Comparison of ENCODE assay signal across 20 mouse cellular contexts in the genomic region with DNA sequence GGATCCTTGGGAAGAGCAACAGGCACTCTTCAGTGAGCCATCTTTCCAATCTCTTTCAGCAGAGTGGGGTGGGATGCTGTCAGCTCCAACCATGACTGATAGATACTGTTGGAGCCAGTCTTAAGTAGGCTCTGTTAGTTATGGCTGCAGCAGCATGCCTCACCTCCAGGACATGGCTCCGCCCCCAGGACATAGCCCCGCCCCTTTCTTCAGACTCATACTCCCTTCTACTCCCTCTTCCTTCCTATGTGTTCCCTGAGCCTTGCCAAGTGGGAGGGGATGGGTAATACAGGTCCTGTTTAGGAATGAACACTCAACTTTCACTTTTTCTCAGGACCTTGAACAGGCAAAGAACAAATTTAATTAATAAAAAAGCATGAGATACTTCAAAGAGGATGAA.
DNase-seq lines count a peak whose midpoint lies in the region; ATAC-seq and TF ChIP-seq lines count a peak whose summit lies in the region.
"Had no signal": no experiment of that assay in that cellular context is flagged by ENCODE, and none has a peak within 500 bp of the region (broad histone marks: within the 10 kb centered on the region; RNA-seq: fewer than 3 reads in every experiment).

No protein-coding gene starts in this region.

- no peaks in the 10 kb centered on the region for H3K27me3 ChIP-seq in forebrain, postnatal 0 days (ENCODE audit: insufficient read depth, low read length)
- H3K27me3 ChIP-seq: CH12.LX; forebrain, embryonic 13.5 days; heart, embryonic 12.5 days had no signal

- H3K27ac ChIP-seq in ES-E14 (ENCODE audit: insufficient read depth, low read depth, low read length, poor library complexity, severe bottlenecking): no peak overlapping the region
- H3K27ac ChIP-seq in forebrain, postnatal 0 days (ENCODE audit: low read depth, low read length): no peak overlapping the region
- H3K27ac ChIP-seq: embryonic facial prominence, embryonic 10.5 days; forebrain, embryonic 13.5 days; gastrocnemius, adult 2 months; hindbrain, embryonic 10.5 days; hindbrain, embryonic 14.5 days had no signal

- H3K4me3 ChIP-seq in ES-E14 (ENCODE audit: insufficient read depth in 1 of 2, low read depth in 1 of 2, low read length in 2 of 2, poor library complexity in 1 of 2, severe bottlenecking in 1 of 2): no peak overlapping the region
- H3K4me3 ChIP-seq in forebrain, postnatal 0 days (ENCODE audit: low read depth, low read length): no peak overlapping the region
- H3K4me3 ChIP-seq: embryonic facial prominence, embryonic 10.5 days; forebrain, embryonic 13.5 days; gastrocnemius, adult 2 months; heart, embryonic 12.5 days; hindbrain, embryonic 10.5 days had no signal

- peaks cover 4% of the 10 kb centered on the region in 2 experiments; a peak in 3 of 4 replicates for H3K4me1 ChIP-seq in ES-E14 (ENCODE audit: control insufficient read depth in 2 of 2, insufficient read depth in 2 of 2, low read length in 2 of 2, poor library complexity in 1 of 2)
- no peaks in the 10 kb centered on the region for H3K4me1 ChIP-seq in forebrain, postnatal 0 days (ENCODE audit: insufficient read depth)

- DNase-seq in kidney, adult 9 months: peak; percentile 5
- DNase-seq in kidney, adult 11 months: no peak
- DNase-seq in lung, postnatal 10 days: peak; percentile 27
- no peak for DNase-seq in lung, postnatal 25 days (ENCODE audit: low spot score)
- DNase-seq in ES-E14 (ENCODE audit: low read depth, low spot score) (peak; percentile 40), ZHBTc4 (ENCODE audit: low read depth, low spot score) (peak; percentile 76)
- no peak for DNase-seq in forebrain, postnatal 0 days
- DNase-seq: adrenal gland, adult 2 months; adrenal gland, postnatal 25 days; cerebellum, adult 18-20 months; cerebellum, adult 9-11 months; gastrocnemius, adult 2 months; gastrocnemius, postnatal 25 days had no signal

- no peaks in the 10 kb centered on the region for H3K36me3 ChIP-seq in ES-E14 (ENCODE audit: control insufficient read depth, insufficient read depth, low read length, poor library complexity, severe bottlenecking)
- H3K36me3 ChIP-seq in forebrain, postnatal 0 days (ENCODE audit: insufficient read depth): no peaks in the 10 kb centered on the region
- H3K36me3 ChIP-seq: embryonic facial prominence, embryonic 10.5 days; G1E; heart, embryonic 12.5 days; hindbrain, embryonic 10.5 days had no signal

- WGBS in forebrain, postnatal 0 days: 68% methylated on average over 2 of the region's 2 CpGs

- in situ Hi-C loops in ES-E14 (cut with MboI; ENCODE audit: low sequenced_read_pairs in 2 of 2, unreplicated experiment in 2 of 2): no loop called here

- H3K9ac ChIP-seq in ES-E14 (ENCODE audit: insufficient read depth, low read depth, low read length, poor library complexity, severe bottlenecking): no peak overlapping the region
- no peak overlapping the region for H3K9ac ChIP-seq in forebrain, postnatal 0 days
- H3K9ac ChIP-seq: forebrain, embryonic 13.5 days; heart, embryonic 12.5 days; hindbrain, embryonic 14.5 days had no signal

- ATAC-seq in forebrain, postnatal 0 days: no peak
- ATAC-seq: forebrain, embryonic 13.5 days had no signal

- no peak for TF ChIP-seq CTCF in forebrain, postnatal 0 days (IDR thresholded peaks at IDR 0.05; ENCODE audit: low read depth)

- no peak overlapping the region for H3K4me2 ChIP-seq in forebrain, postnatal 0 days (ENCODE audit: low read depth)
- H3K4me2 ChIP-seq: forebrain, embryonic 13.5 days; heart, embryonic 12.5 days; hindbrain, embryonic 14.5 days had no signal

- no peaks in the 10 kb centered on the region for H3K9me3 ChIP-seq in ES-E14 (ENCODE audit: control insufficient read depth, insufficient read depth, low read depth, low read length)
- H3K9me3 ChIP-seq in forebrain, postnatal 0 days (ENCODE audit: low read length): no peaks in the 10 kb centered on the region
- H3K9me3 ChIP-seq: forebrain, embryonic 13.5 days; hindbrain, embryonic 10.5 days had no signal

TF ChIP-seq in ES-E14, 5 proteins besides CTCF, POLR2A, EP300 and RAD21:
- TF ChIP-seq MAFK (IDR thresholded peaks at IDR 0.05; ENCODE audit: insufficient read depth, low read depth, low read length) (no peak), ZC3H11A (IDR thresholded peaks at IDR 0.05; ENCODE audit: borderline replicate concordance, low read depth, low read length) (no peak), CHD2 (IDR thresholded peaks at IDR 0.05; ENCODE audit: low read depth, low read length) (no peak), HCFC1 (IDR thresholded peaks at IDR 0.05; ENCODE audit: borderline replicate concordance, insufficient read depth, low read length) (no peak)
TF ChIP-seq in ES-E14: peak in this region for 0.

Comparison
In these comparisons a context has a peak if more than half of its experiments do, and no peak if none do; other contexts are left out.
1. DNase-seq: peak in kidney, adult 9 months (single experiment), lung, postnatal 10 days (single experiment), ES-E14 (single experiment) and ZHBTc4 (single experiment); none in kidney, adult 11 months (single experiment), lung, postnatal 25 days (single experiment) and forebrain, postnatal 0 days (single experiment).